Mouse (Mus musculus): Measurements from ENCODE around the gene Psd4. TPM values are rescaled to one million over a fixed set of nuclear protein-coding genes. Genes with fewer than 3 reads are reported as not detected.

The Psd4 gene
- polyA plus RNA-seq, 1 experiment from 2014 or later: 1.4 TPM

DNA sequence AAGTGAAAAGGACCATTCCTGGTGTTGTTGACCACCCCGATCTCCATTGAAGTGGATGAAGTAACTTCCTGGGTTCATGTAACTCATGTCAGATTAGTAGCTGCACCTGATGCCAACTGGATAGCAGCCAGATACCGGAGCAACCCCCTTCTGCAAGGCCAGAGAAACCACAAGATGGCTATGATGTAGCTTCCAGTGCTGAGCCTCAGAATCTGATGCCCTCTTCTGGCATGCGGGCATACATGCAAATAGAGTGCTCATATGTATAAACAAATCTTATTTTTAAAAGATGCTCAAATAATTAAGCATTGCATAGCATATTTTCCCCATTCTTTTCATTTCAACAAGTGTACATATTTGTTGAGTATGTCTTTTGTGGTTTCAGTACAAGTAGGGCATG, 3.6 kb upstream of the Psd4 start:
- Histone ChIP-seq H3K4me3 (replicated peaks) (no peak overlapping the region), H3K36me3 (no peaks in the 10 kb centered on the region), H3K4me2 (no peak overlapping the region), H3K4me1 (peaks cover 9% of the 10 kb centered on the region), H3K9ac (replicated peaks) (no peak overlapping the region), H3K27ac (replicated peaks) (no peak overlapping the region), H3K27me3 (replicated peaks) (0 out of 2 replicates have a peak, but pooled peaks cover 7% of the 10 kb centered on the region), H3K9me3 (replicated peaks) (no peaks in the 10 kb centered on the region)
- 82% methylated on average over 3 of the region's 3 CpGs for WGBS
- ATAC-seq (ENCODE audit: low FRiP score): no peak

DNA sequence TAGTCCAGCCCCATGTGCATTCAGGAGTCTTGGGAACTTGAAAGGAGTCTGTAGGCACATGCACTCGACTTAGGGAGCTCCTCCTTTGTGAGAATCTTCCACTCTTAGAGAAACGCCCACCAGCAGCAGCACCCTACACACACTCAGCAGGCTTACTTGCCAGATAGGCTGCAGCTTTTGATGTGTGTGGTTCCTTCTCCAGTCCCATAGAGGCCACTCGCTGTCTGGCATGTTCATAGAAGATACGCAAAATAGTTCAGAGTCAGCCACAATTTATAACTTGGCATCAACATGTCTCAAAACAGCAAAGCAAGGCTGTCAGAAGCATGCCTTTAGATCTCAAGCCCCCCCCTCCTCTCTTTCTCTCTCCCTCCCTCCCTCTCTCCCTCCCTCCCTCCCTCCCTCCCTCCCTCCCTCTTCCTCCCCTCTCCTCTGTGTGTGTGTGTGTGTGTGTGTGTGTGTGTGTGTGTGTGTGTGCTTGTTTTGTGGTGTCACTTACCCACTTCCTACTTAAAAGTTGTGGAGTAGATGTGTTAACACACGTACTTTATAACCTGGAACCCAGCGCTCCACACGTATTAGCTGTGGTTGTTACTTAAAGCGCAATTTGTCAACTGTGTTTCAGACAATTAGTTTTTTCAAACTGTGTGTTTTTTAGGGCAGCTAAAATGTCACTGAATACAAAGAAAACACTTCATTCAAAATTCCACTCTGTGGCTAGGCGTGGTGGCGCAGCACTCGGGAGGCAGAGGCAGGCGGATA, 985 bp upstream of the Psd4 start:
- no peak for ATAC-seq (ENCODE audit: low FRiP score)
- Histone ChIP-seq H3K4me1 (peaks cover 9% of the 10 kb centered on the region), H3K9ac (replicated peaks) (no peak overlapping the region), H3K36me3 (no peaks in the 10 kb centered on the region), H3K9me3 (replicated peaks) (no peaks in the 10 kb centered on the region), H3K4me2 (no peak overlapping the region), H3K4me3 (replicated peaks) (no peak overlapping the region), H3K27me3 (replicated peaks) (0 out of 2 replicates have a peak, but pooled peaks cover 7% of the 10 kb centered on the region), H3K27ac (replicated peaks) (no peak overlapping the region)
- WGBS: 71% methylated on average over 12 of the region's 12 CpGs

DNA sequence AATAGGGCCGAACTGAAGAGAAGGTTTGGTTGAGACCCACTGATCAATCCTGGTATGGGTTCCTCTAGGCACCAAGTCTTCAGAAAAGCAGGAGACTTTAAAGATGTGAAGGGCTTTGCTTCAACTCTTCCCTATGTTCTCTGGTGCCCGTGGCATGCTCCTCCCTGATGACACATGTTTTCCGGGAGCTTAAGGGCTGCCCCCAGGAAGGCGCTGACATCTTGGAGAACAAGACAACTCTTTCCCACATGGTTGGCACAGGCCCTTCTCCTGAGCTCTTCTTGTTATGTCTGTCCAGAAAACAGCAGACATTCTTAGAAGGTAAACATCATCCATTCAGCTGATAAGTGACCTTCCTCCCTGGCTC, 498 bp downstream of the Psd4 start:
- no peak overlapping the region for H3K9ac ChIP-seq (replicated peaks)
- no peaks in the 10 kb centered on the region for H3K9me3 ChIP-seq (replicated peaks)
- 75% methylated on average over 4 of the region's 4 CpGs for WGBS
- peak overlapping the region; percentile 89 for H3K4me2 ChIP-seq
- H3K36me3 ChIP-seq: no peaks in the 10 kb centered on the region
- no peak overlapping the region for H3K27ac ChIP-seq (replicated peaks)
- 0 out of 2 replicates have a peak, but pooled peaks have one; percentile 33 for ATAC-seq (ENCODE audit: low FRiP score)
- peaks cover 9% of the 10 kb centered on the region for H3K4me1 ChIP-seq
- peak overlapping the region; percentile 47 for H3K4me3 ChIP-seq (replicated peaks)
- 0 out of 2 replicates have a peak, but pooled peaks cover 7% of the 10 kb centered on the region for H3K27me3 ChIP-seq (replicated peaks)

DNA sequence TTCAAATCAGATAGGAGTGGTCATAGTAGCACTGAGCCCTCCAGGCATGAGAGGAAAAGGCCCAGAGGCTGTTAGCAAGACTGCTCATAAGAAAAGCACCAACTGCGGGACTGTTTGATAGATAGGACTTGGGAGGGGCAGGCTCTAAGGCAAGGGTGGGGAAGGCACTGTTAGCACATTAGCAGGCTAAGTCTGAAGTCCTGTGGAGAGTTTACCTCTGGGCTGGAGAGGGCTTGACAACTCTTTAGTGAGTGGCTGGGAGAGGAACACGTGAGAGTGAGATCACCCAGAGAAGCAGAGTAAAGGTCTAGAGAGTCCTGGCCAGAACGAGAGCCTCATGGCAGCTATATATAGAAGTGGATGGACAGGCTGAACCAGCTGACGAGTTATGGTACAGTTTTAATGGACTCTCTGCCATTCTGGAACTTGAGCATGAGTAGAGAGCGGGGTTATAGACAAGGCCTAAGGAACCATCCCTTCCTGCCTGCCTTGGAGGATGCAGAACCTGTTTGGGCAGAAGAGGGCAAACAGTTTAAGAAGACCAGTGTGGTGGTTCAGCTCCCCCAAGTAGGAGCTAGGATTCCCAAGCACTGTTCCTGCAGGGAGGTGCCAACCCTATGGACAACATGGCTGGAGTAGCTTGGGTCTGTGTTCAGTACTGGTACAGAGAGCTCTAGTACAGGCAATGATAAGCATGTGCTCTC, 11.5 kb downstream of the Psd4 start:
- WGBS: 80% methylated on average over 5 of the region's 5 CpGs
- ATAC-seq (ENCODE audit: low FRiP score): no peak

DNA sequence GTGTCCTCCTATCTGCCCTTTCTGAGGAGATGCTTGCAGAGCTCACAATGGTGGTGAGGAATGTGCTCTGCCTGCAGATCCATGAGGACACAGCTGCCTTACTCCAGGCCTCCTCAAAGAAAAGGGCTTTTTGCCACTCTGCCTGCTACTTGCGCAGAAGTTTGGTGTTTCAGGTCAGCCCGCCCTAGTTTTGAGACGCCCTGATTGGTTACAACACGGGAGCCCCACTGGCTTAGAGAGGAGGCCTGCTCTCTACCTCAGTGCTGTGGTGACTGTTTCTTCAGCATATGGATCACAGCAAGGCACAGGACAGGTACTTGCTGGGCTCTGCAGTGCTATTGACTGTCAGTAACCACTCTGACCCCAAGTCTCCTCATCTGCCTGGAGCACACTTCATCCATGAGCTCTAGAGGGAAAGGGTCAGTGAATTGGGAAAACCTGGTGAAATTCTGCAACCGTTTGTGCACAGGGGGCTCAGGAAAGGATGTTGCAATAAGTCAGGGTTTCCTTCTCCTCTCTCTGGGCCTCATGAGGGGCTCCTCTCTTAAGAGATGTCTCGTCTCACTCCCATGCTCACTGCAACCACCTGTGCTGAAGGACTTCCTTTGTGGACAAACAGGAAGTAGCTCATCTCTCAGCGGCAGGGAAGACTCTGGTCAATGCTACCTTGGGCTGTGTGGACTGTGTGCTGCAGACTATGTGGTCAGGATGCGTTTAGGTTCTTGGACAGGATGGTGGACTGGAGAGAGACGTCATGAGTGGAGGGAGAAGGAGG, 15.3 kb downstream of the Psd4 start:
- H3K27ac ChIP-seq (replicated peaks): no peak overlapping the region
- H3K9ac ChIP-seq (replicated peaks): no peak overlapping the region
- no peak overlapping the region for H3K4me2 ChIP-seq
- H3K9me3 ChIP-seq (replicated peaks): no peaks in the 10 kb centered on the region
- no peak overlapping the region for H3K4me3 ChIP-seq (replicated peaks)
- 81% methylated on average over 9 of the region's 9 CpGs for WGBS
- H3K36me3 ChIP-seq: no peaks in the 10 kb centered on the region
- no peak for ATAC-seq (ENCODE audit: low FRiP score)
- no peaks in the 10 kb centered on the region for H3K4me1 ChIP-seq
- no peaks in the 10 kb centered on the region for H3K27me3 ChIP-seq (replicated peaks)

More for the DNA sequence above, 11.5 kb downstream of the Psd4 start:
- Histone ChIP-seq H3K4me1 (no peaks in the 10 kb centered on the region), H3K4me3 (replicated peaks) (no peak overlapping the region), H3K27ac (replicated peaks) (no peak overlapping the region), H3K27me3 (replicated peaks) (no peaks in the 10 kb centered on the region), H3K36me3 (no peaks in the 10 kb centered on the region), H3K9ac (replicated peaks) (no peak overlapping the region), H3K4me2 (no peak overlapping the region), H3K9me3 (replicated peaks) (no peaks in the 10 kb centered on the region)

DNA sequence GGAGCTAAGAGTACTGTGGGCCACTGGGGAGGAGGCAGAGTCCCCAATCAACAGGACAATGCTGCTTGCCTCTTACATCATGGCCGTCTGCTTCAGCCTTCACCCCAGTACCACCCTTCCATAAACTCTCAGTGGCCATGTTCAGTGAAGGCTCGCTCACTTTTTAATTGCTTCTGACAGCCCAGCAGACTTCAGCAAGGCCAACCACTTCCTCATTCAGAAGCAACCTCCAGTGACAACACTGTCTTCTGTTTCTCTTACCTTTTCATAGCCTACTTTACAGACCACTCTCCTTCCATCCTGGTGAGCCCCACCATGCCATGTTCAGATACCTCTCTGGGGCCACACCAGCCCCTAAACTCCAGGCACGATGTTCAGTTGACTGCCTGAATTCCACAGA, 16.3 kb downstream of the Psd4 start:
- no peak overlapping the region for H3K9ac ChIP-seq (replicated peaks)
- H3K4me1 ChIP-seq: no peaks in the 10 kb centered on the region
- no peak overlapping the region for H3K4me2 ChIP-seq
- no peak overlapping the region for H3K27ac ChIP-seq (replicated peaks)
- no peaks in the 10 kb centered on the region for H3K9me3 ChIP-seq (replicated peaks)
- ATAC-seq (ENCODE audit: low FRiP score): no peak
- no peak overlapping the region for H3K4me3 ChIP-seq (replicated peaks)
- H3K27me3 ChIP-seq (replicated peaks): no peaks in the 10 kb centered on the region
- 79% methylated on average over 3 of the region's 3 CpGs for WGBS
- no peaks in the 10 kb centered on the region for H3K36me3 ChIP-seq

DNA sequence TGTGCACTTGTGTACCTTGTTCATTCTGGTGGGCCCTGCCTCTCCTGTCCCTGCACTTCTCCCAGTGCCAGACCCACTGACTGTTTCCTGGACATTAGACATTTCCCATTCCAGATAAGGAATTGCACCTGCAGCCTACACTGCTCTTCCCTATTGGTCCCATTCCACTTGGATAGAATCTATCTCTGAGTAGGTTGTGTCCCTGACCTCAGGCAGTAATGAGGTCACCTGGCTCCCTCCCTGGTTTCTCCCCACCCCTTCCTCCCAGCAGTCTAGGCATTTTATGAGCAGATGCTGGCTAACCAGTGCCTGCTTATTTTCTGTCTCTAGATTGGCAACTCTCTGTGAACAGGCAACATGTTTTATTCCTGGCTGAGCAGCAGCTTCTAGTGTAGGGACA, 17.0 kb downstream of the Psd4 start:
- no peak for ATAC-seq (ENCODE audit: low FRiP score)
- Histone ChIP-seq H3K36me3 (no peaks in the 10 kb centered on the region), H3K9me3 (replicated peaks) (no peaks in the 10 kb centered on the region), H3K27ac (replicated peaks) (no peak overlapping the region), H3K27me3 (replicated peaks) (no peaks in the 10 kb centered on the region), H3K4me2 (no peak overlapping the region), H3K4me1 (no peaks in the 10 kb centered on the region), H3K4me3 (replicated peaks) (no peak overlapping the region), H3K9ac (replicated peaks) (no peak overlapping the region)

DNA sequence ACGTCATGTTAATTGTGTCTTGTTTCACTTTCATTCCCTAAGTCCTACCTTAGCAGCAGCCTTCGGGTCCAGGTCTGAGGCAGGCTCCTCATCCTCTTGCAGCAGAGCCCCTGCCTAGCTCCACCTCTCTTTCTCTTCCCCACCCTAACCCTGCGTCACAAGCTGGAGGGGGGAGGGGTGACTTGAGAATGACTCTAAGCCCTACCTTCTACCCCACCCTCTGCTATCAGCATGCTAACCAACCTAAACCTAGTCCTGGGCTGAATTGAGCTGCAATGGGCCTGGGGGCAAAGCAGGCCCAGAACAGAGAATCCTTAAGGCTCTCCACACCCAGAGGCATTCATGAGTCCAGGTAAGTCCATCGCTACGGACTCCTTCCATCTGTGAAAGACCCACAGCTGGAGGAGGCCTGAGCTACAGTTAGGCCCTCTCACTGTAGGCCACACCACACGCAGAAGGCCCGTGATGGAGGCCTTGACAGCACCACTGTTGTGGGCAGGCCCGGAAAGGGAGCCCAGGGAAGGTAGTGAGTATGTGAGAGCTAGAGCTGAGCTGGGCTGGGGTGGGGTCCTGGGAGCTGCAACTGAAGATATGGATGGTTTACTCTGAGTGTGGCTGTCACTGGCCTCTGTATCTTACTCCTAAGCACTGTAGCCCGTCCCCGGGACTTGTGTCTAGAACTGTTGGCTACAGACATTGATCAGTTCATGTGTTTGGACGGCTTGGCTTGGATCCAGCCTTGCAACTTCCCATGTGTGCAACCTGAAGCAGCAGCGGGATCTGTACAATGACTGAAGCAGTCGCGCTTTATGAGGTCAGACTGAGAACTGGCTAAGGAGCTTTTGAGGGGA, 18.0 kb downstream of the Psd4 start:
- H3K4me3 ChIP-seq (replicated peaks): no peak overlapping the region
- H3K9me3 ChIP-seq (replicated peaks): no peaks in the 10 kb centered on the region
- no peak overlapping the region for H3K4me2 ChIP-seq
- H3K36me3 ChIP-seq: no peaks in the 10 kb centered on the region
- WGBS: 81% methylated on average over 14 of the region's 14 CpGs
- no peaks in the 10 kb centered on the region for H3K27me3 ChIP-seq (replicated peaks)
- ATAC-seq (ENCODE audit: low FRiP score): no peak
- no peaks in the 10 kb centered on the region for H3K4me1 ChIP-seq
- H3K9ac ChIP-seq (replicated peaks): no peak overlapping the region
- H3K27ac ChIP-seq (replicated peaks): no peak overlapping the region

DNA sequence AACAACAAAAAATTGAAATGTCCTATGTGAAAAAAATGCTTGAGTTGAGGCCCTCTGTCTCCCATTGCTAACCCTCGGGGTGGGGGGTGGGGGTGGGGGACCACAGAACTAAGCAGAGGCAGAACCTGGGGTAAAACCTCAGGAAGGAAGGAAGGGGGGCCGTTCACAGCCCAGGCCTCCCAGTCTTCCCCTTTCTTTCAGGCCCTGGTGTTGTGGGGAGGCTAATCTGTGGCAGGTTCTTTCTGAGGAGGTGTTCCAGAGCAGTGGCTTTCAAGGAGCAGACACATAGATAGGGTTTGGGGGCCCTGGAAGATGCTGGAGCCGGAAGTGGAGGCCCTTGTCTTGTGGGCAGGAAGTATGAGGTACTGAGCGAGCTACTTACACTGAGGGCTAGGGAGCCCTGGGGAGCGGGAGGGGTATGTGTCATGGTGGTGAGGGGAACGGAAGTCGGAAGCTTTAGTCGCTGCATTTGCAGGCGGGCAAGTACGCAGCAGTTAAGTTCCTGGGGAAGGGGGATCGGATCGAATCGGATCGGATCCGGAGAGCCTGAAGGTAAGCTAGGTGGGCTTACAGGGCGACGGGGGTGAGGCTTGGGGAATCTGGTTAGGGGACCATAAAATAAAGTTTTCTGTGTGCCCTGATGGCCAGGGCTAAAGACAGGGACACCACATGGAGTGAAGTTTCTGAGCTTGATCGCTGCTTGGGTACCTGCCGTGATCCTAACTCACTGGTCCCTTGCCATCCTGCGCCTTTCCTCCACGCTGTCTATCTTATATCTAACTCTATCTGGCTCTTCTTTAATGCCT, 19.0 kb downstream of the Psd4 start:
- H3K9ac ChIP-seq (replicated peaks): no peak overlapping the region
- H3K4me1 ChIP-seq: no peaks in the 10 kb centered on the region
- no peaks in the 10 kb centered on the region for H3K27me3 ChIP-seq (replicated peaks)
- no peaks in the 10 kb centered on the region for H3K36me3 ChIP-seq
- no peak overlapping the region for H3K4me3 ChIP-seq (replicated peaks)
- H3K4me2 ChIP-seq: no peak overlapping the region
- no peak for ATAC-seq (ENCODE audit: low FRiP score)
- H3K27ac ChIP-seq (replicated peaks): no peak overlapping the region
- 87% methylated on average over 21 of the region's 21 CpGs for WGBS
- no peaks in the 10 kb centered on the region for H3K9me3 ChIP-seq (replicated peaks)

DNA sequence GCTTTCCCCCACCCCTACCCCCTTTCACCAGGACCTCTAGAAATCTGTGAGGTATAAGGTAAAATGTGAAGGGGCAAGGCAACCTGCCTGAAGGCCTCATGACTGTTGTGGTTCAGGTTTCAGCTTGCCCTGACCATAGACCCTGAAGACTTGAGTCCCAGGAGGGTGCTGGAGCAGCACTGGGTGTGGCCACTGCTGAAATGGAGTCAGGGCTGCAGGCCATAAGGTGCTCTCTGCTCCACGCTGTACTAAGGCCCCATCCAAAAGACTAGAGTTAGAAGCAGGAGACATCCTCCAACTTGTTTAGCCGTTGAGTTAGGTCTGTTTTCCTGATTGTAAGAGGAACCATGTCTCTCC, 19.6 kb downstream of the Psd4 start:
- ATAC-seq (ENCODE audit: low FRiP score): no peak
- no peak overlapping the region for H3K4me3 ChIP-seq (replicated peaks)
- no peaks in the 10 kb centered on the region for H3K9me3 ChIP-seq (replicated peaks)

More for the DNA sequence above, 19.6 kb downstream of the Psd4 start:
- no peak overlapping the region for H3K27ac ChIP-seq (replicated peaks)
- no peaks in the 10 kb centered on the region for H3K27me3 ChIP-seq (replicated peaks)
- WGBS: 87% methylated on average over 2 of the region's 2 CpGs
- no peak overlapping the region for H3K4me2 ChIP-seq
- no peaks in the 10 kb centered on the region for H3K4me1 ChIP-seq
- no peaks in the 10 kb centered on the region for H3K36me3 ChIP-seq
- H3K9ac ChIP-seq (replicated peaks): no peak overlapping the region

All from neural tube, embryonic 15.5 days (tissue).